Mouse (Mus musculus) heart, adult 2 months (tissue): ENCODE results near the gene Camkv. TPM values are rescaled to one million over a fixed set of nuclear protein-coding genes. Genes with fewer than 3 reads are reported as not detected.

Experiments used
- DNase-seq, 2 experiments: peaks; one replicate each; pipeline ENCODE4 v3.0.0; 2021
- H3K27ac ChIP-seq: fragments of 200-600 bp; 2 replicates; pipeline ENCODE4 v1.8.1; 2022
- H3K27me3 ChIP-seq: fragments of 200-500 bp; 2 replicates; pipeline ENCODE4 v1.6.1; 2012; ENCODE audit warnings: mild to moderate bottlenecking, low read length, inconsistent platforms, mixed read lengths; ENCODE audit not compliant: control insufficient read depth, insufficient read depth
- H3K36me3 ChIP-seq: fragments of 200-500 bp; 2 replicates; pipeline ENCODE4 v1.6.1; 2012; ENCODE audit warnings: low read length, inconsistent platforms; ENCODE audit not compliant: control insufficient read depth, insufficient read depth
- H3K4me1 ChIP-seq: fragments of 200-500 bp; 2 replicates; pipeline ENCODE4 v1.6.1; 2011; ENCODE audit warnings: low read length; ENCODE audit not compliant: control insufficient read depth, insufficient read depth
- H3K4me3 ChIP-seq: fragments of 200-600 bp; 2 replicates; pipeline ENCODE4 v1.8.1; 2022
- H3K79me2 ChIP-seq: fragments of 200-500 bp; replicated peaks from 2 replicates; pipeline ENCODE4 v1.6.1; 2012; ENCODE audit warnings: mild to moderate bottlenecking, inconsistent platforms, low read length, moderate library complexity, mixed read lengths; ENCODE audit not compliant: control insufficient read depth, insufficient read depth
- H3K9ac ChIP-seq: fragments of 200-500 bp; 2 replicates; pipeline ENCODE4 v1.6.1; 2012; ENCODE audit warnings: low read depth, mild to moderate bottlenecking, control low read depth, inconsistent platforms, low read length, mixed read lengths
- CTCF ChIP-seq: fragments of 200-600 bp; IDR thresholded peaks from 2 replicates; pipeline ENCODE4 v1.8.1; 2022; ENCODE audit warnings: antibody characterized with exemption, mild to moderate bottlenecking, moderate library complexity
- EP300 ChIP-seq: fragments of 200-500 bp; IDR thresholded peaks from 2 replicates; pipeline ENCODE4 v1.6.1; 2011; ENCODE audit warnings: low read depth, low read length, control low read depth; ENCODE audit not compliant: insufficient read depth
- POLR2A ChIP-seq: fragments of 200-500 bp; IDR thresholded peaks from 2 replicates; pipeline ENCODE4 v1.6.1; 2011; ENCODE audit warnings: mild to moderate bottlenecking, low read depth, low read length, control low read depth; ENCODE audit not compliant: insufficient read depth
- WGBS: fragments of 180-500 bp; shearing (Covaris S2); methylation state at CpG from one replicate; pipeline ENCODE4 v1.1.7; 2018; 5-methylcytosine and 5-hydroxymethylcytosine counted together
- intact Hi-C: fragments of 180-260 bp; cut with DNase I; formaldehyde crosslinking; loops from one replicate; pipeline ENCODE4 v1.15.1; 2025
- polyA plus RNA-seq: library from polyadenylated mRNA; depleted of rRNA; stranded (reverse); fragments of >200 nt; gene quantifications from 2 replicates; pipeline ENCODE4 v1.2.3, GENCODE M21; 2012; rRNA removed
- total RNA-seq, 2 experiments: library from RNA; stranded (reverse); gene quantifications; 2 replicates each; pipeline ENCODE4 v1.2.3; 2021

The Camkv gene
- total and polyA plus RNA-seq, 3 experiments, result 0.02 TPM; not detected in 2

- Histone ChIP-seq H3K36me3 (no peaks in the 10 kb centered on the region), H3K79me2 (no peaks in the 10 kb centered on the region), H3K9ac (no peak overlapping the region), H3K27me3 (no peaks in the 10 kb centered on the region), H3K27ac (no peak overlapping the region), H3K4me1 (no peaks in the 10 kb centered on the region), H3K4me3 (no peak overlapping the region)
- WGBS, result 94% methylated on average over 21 of the region's 21 CpGs
- TF ChIP-seq POLR2A (no peak), EP300 (no peak), CTCF (no peak)
- intact Hi-C loops, result no loop called here
- no peak for DNase-seq
These were observed 60.0 kb downstream of the Camkv start for GRCm38 (mm10) chr9:107995513-107995912.

DNA sequence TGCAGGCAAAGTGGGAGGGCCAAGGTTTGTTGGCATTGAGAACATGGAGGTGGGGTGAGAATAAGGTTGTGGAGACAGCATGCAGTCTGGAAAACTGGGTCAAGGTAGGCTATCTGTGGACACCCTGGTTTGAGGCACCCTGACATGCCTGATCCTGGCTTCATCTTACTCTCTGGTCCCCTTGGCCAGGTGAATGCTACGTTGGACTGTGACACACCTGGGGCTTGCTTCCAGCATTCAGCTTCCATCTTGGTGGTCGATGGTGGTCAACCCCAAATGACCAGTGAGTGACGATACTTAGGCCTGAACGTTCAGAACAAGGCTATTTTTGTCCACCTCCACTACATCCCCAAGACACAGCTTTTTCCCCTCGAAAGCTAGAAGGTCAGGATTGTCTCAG is 60.6 kb downstream of the Camkv start, which contains the start of gene Gm20662:
Gm20662 (plus strand) TSS at position 301 of the 400 bp plus-strand sequence.
- no peaks in the 10 kb centered on the region for H3K4me1 ChIP-seq
- H3K36me3 ChIP-seq, result no peaks in the 10 kb centered on the region
- no peaks in the 10 kb centered on the region for H3K27me3 ChIP-seq
- 90% methylated on average over 5 of the region's 5 CpGs for WGBS
- no peak within 1 kb of the TSS for H3K27ac ChIP-seq
- no peak for TF ChIP-seq CTCF
- no peak for TF ChIP-seq EP300
- TF ChIP-seq POLR2A, result no peak
- intact Hi-C loops, result no loop called here
- H3K79me2 ChIP-seq, result no peaks in the 10 kb centered on the region
- no peak for DNase-seq
- no peak within 1 kb of the TSS for H3K4me3 ChIP-seq
- H3K9ac ChIP-seq, result no peak within 1 kb of the TSS

Other genes with a start within 250 kb of the Camkv start
- 10 to 100 TPM; 13.4 to 16.8 TPM for gene Sema3f, start 225.2 kb upstream of the Camkv start, total RNA-seq
- 29.1 and 31.8 TPM in 2 replicates for gene Sema3f, start 225.2 kb upstream of the Camkv start, polyA plus RNA-seq
- 10 to 100 TPM; 38.9 to 54.6 TPM for gene Rbm5, start 164.7 kb upstream of the Camkv start, total RNA-seq
- gene Rbm5, start 164.7 kb upstream of the Camkv start, polyA plus RNA-seq, result 50.5 and 68.3 TPM in 2 replicates
- 10 to 100 TPM; 29.8 to 31.2 TPM for gene Rbm6, start 62.4 kb upstream of the Camkv start, total RNA-seq
- gene Rbm6, start 62.4 kb upstream of the Camkv start, polyA plus RNA-seq, result 8.3 and 18.1 TPM in 2 replicates
- gene Mon1a, start 47.5 kb upstream of the Camkv start, total RNA-seq, result 10 to 100 TPM; 11.0 to 11.2 TPM
- 15.1 and 16.0 TPM in 2 replicates for gene Mon1a, start 47.5 kb upstream of the Camkv start, polyA plus RNA-seq
- gene Mst1r, start 28.8 kb upstream of the Camkv start, total RNA-seq, result 1 to 10 TPM; 3.1 to 3.3 TPM
- 11.3 and 12.5 TPM in 2 replicates for gene Mst1r, start 28.8 kb upstream of the Camkv start, polyA plus RNA-seq
- gene Actl11, start 7.2 kb upstream of the Camkv start, total RNA-seq, result not detected
- gene Actl11, start 7.2 kb upstream of the Camkv start, polyA plus RNA-seq, result 0.09 and 0.14 TPM in 2 replicates
- 1 to 10 TPM in 1 of 2 experiments, under 1 TPM in 1; 0.70 to 1.2 TPM for gene Traip, start 14.5 kb downstream of the Camkv start, total RNA-seq
- 0.20 and 0.37 TPM in 2 replicates for gene Traip, start 14.5 kb downstream of the Camkv start, polyA plus RNA-seq
- gene Uba7, start 39.8 kb downstream of the Camkv start, total RNA-seq, result 10 to 100 TPM; 13.4 to 15.7 TPM
- 53.2 and 59.0 TPM in 2 replicates for gene Uba7, start 39.8 kb downstream of the Camkv start, polyA plus RNA-seq
- gene Gm20661, start 47.4 kb downstream of the Camkv start, total RNA-seq, result not detected
- gene Gm20661, start 47.4 kb downstream of the Camkv start, polyA plus RNA-seq, result 0.32 and 1.2 TPM in 2 replicates
- 1 to 10 TPM; 4.8 to 8.3 TPM for gene Inka1, start 50.2 kb downstream of the Camkv start, total RNA-seq
- 12.6 and 15.7 TPM in 2 replicates for gene Inka1, start 50.2 kb downstream of the Camkv start, polyA plus RNA-seq
- 1 to 10 TPM in 1 of 2 experiments, under 1 TPM in 1; 0.20 to 1.1 TPM for gene Cdhr4, start 56.8 kb downstream of the Camkv start, total RNA-seq
- gene Cdhr4, start 56.8 kb downstream of the Camkv start, polyA plus RNA-seq, result 2.0 and 8.8 TPM in 2 replicates
- 1 to 10 TPM; 1.4 to 1.8 TPM for gene Gm20662, start 60.7 kb downstream of the Camkv start, total RNA-seq
- gene Gm20662, start 60.7 kb downstream of the Camkv start, polyA plus RNA-seq, result 2.3 and 3.0 TPM in 2 replicates
- 10 to 100 TPM; 30.9 to 39.8 TPM for gene Ip6k1, start 66.8 kb downstream of the Camkv start, total RNA-seq
- gene Ip6k1, start 66.8 kb downstream of the Camkv start, polyA plus RNA-seq, result 46.0 and 62.1 TPM in 2 replicates
- 10 to 100 TPM; 10.1 to 10.2 TPM for gene Gmppb, start 113.6 kb downstream of the Camkv start, total RNA-seq
- 9.6 and 11.2 TPM in 2 replicates for gene Gmppb, start 113.6 kb downstream of the Camkv start, polyA plus RNA-seq
- 1 to 10 TPM; 1.5 to 2.0 TPM for gene Amigo3, start 117.5 kb downstream of the Camkv start, total RNA-seq
- gene Amigo3, start 117.5 kb downstream of the Camkv start, polyA plus RNA-seq, result 3.1 and 5.1 TPM in 2 replicates
- gene Mst1, start 144.8 kb downstream of the Camkv start, total RNA-seq, result not detected
- gene Mst1, start 144.8 kb downstream of the Camkv start, polyA plus RNA-seq, result 0.59 TPM in 1 of 2 replicates, not detected in the other
- 10 to 100 TPM; 79.3 to 86.7 TPM for gene Rnf123, start 147.7 kb downstream of the Camkv start, total RNA-seq
- 114 and 126 TPM in 2 replicates for gene Rnf123, start 147.7 kb downstream of the Camkv start, polyA plus RNA-seq
- gene Apeh, start 158.9 kb downstream of the Camkv start, total RNA-seq, result 10 to 100 TPM; 37.6 to 39.3 TPM
- gene Apeh, start 158.9 kb downstream of the Camkv start, polyA plus RNA-seq, result 58.0 and 92.7 TPM in 2 replicates